In the genomic region with DNA sequence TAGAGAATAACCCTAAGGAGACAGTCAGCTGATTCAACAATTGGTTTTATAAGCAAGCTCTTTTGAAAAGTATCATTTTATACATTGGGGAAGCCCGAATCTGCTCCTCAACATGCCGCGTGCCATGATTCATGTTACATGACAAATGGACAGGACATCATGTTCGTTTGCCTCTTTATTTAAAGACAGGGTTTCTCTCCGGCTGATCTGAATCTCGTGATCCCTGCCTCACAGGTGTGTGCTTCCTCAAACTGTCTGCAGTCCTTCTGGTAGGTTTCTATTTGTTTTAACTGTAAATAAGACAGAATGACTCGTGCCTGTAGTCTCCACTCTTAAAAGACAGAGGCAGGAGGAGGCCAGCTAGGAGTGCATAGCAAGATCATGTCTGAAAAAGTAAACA, we compare ENCODE assay signal across 18 mouse cellular contexts. TPM values are rescaled to one million over a fixed set of nuclear protein-coding genes. Genes with fewer than 3 reads are reported as not detected.
DNase-seq lines count a peak whose midpoint lies in the region; ATAC-seq and TF ChIP-seq lines count a peak whose summit lies in the region.
"Had no signal": no experiment of that assay in that cellular context is flagged by ENCODE, and none has a peak within 500 bp of the region (broad histone marks: within the 10 kb centered on the region; RNA-seq: fewer than 3 reads in every experiment).

No protein-coding gene starts in this region.

- DNase-seq in kidney, postnatal 25 days: no peak
- no peak for DNase-seq in CH12.LX (ENCODE audit: extremely low read depth)
- no peak for DNase-seq in liver, postnatal 0 days
- DNase-seq in natural killer cell, adult 2 months (ENCODE audit: low spot score in 2 of 2): no peak
- DNase-seq: adrenal gland, postnatal 14 days; cerebellum, adult 9-10 months; kidney, adult 9 months; retina, postnatal 1 day; right cerebral cortex, postnatal 4 days; thymus, adult 18-20 months had no signal

- no peak for ATAC-seq in kidney, embryonic 16.5 days (ENCODE audit: low FRiP score, low TSS enrichment)
- ATAC-seq in liver, postnatal 0 days: no peak
- ATAC-seq in forebrain, embryonic 12.5 days (ENCODE audit: low FRiP score): no peak
- ATAC-seq: CD4-positive, CD25-positive, alpha-beta regulatory T cell, adult 4 months; forebrain, embryonic 15.5 days; midbrain, embryonic 13.5 days had no signal

- H3K27ac ChIP-seq in kidney, embryonic 16.5 days (ENCODE audit: low read length): peak overlapping the region; percentile 24; the same call in 1 of the 2 replicates
- H3K27ac ChIP-seq in CH12.LX (ENCODE audit: insufficient read depth, low read depth): no peak overlapping the region
- H3K27ac ChIP-seq in bone marrow, adult 2 months (ENCODE audit: control insufficient read depth, insufficient read depth, low read depth, low read length, poor library complexity): no peak overlapping the region
- peak overlapping the region; percentile 78 for H3K27ac ChIP-seq in liver, postnatal 0 days (ENCODE audit: low read depth)
- H3K27ac ChIP-seq in forebrain, embryonic 12.5 days: no peak overlapping the region
- H3K27ac ChIP-seq: forebrain, embryonic 15.5 days; midbrain, embryonic 13.5 days had no signal

- H3K4me1 ChIP-seq in kidney, embryonic 16.5 days (ENCODE audit: insufficient read depth, low read length): peaks cover 19% of the 10 kb centered on the region
- peaks cover 4 to 37% of the 10 kb centered on the region in 2 experiments; a peak in 3 of 4 replicates for H3K4me1 ChIP-seq in CH12.LX (ENCODE audit: control insufficient read depth in 1 of 2, insufficient read depth in 2 of 2)
- peaks cover 2% of the 10 kb centered on the region; the same call in 1 of the 2 replicates for H3K4me1 ChIP-seq in bone marrow, adult 2 months (ENCODE audit: control insufficient read depth, insufficient read depth, low read length)
- H3K4me1 ChIP-seq in liver, postnatal 0 days (ENCODE audit: insufficient read depth): peaks cover 15% of the 10 kb centered on the region
- peaks cover 7% of the 10 kb centered on the region for H3K4me1 ChIP-seq in forebrain, embryonic 12.5 days

- no peak overlapping the region for H3K4me2 ChIP-seq in kidney, embryonic 16.5 days (replicated peaks; ENCODE audit: low read depth, low read length)
- peak overlapping the region; percentile 37; the same call in 1 of the 2 replicates for H3K4me2 ChIP-seq in CH12.LX (ENCODE audit: insufficient read depth, low read depth, poor library complexity, severe bottlenecking)
- peak overlapping the region; percentile 60 for H3K4me2 ChIP-seq in liver, postnatal 0 days (ENCODE audit: low read depth, low read length)
- no peak overlapping the region for H3K4me2 ChIP-seq in forebrain, embryonic 12.5 days
- H3K4me2 ChIP-seq: forebrain, embryonic 15.5 days; lung, embryonic 15.5 days; midbrain, embryonic 13.5 days had no signal

- in situ Hi-C loops in CH12.LX (cut with MboI; ENCODE audit: low pct_ligation_motif_present, low pct_unique_long_range_greater_than_20kb, low sequenced_read_pairs): no loop called here

- H3K4me3 ChIP-seq in kidney, embryonic 16.5 days (ENCODE audit: low read length): no peak overlapping the region
- no peak overlapping the region for H3K4me3 ChIP-seq in CH12.LX (replicated peaks in 1 of 3; ENCODE audit: low read depth in 2 of 3, low read length in 2 of 3, poor library complexity in 1 of 3)
- peak overlapping the region; percentile 16 for H3K4me3 ChIP-seq in bone marrow, adult 2 months (replicated peaks; ENCODE audit: control insufficient read depth, low read depth, low read length)
- peak overlapping the region; percentile 44 for H3K4me3 ChIP-seq in liver, postnatal 0 days (ENCODE audit: low read depth, low read length)
- H3K4me3 ChIP-seq in forebrain, embryonic 12.5 days (replicated peaks): no peak overlapping the region
- H3K4me3 ChIP-seq: forebrain, embryonic 15.5 days; lung, embryonic 15.5 days; midbrain, embryonic 13.5 days; myocyte had no signal

- dilution Hi-C loops in CH12.LX (cut with MboI; ENCODE audit: extremely low pct_ligation_motif_present, extremely low pct_unique_long_range_greater_than_20kb, low sequenced_read_pairs): no loop called here

- TF ChIP-seq EP300 in CH12.LX (IDR thresholded peaks at IDR 0.05; ENCODE audit: low read length): no peak
- no peak for TF ChIP-seq EP300 in liver, postnatal 0 days (IDR thresholded peaks at IDR 0.05; ENCODE audit: low read depth)

- no peaks in the 10 kb centered on the region for H3K9me3 ChIP-seq in kidney, embryonic 16.5 days (ENCODE audit: low read length)
- no peaks in the 10 kb centered on the region for H3K9me3 ChIP-seq in CH12.LX (replicated peaks; ENCODE audit: low read length)
- H3K9me3 ChIP-seq in liver, postnatal 0 days (ENCODE audit: low read length): no peaks in the 10 kb centered on the region
- no peaks in the 10 kb centered on the region for H3K9me3 ChIP-seq in forebrain, embryonic 12.5 days
- H3K9me3 ChIP-seq: forebrain, embryonic 15.5 days; lung, embryonic 15.5 days; midbrain, embryonic 13.5 days had no signal

- TF ChIP-seq POLR2A in CH12.LX (IDR thresholded peaks at IDR 0.05; ENCODE audit: low read depth, low read length): no peak
- TF ChIP-seq POLR2A in bone marrow, adult 2 months (IDR thresholded peaks at IDR 0.05; ENCODE audit: borderline replicate concordance, control insufficient read depth, low read depth, low read length): no peak

- no peaks in the 10 kb centered on the region for H3K27me3 ChIP-seq in kidney, embryonic 16.5 days (ENCODE audit: insufficient read depth, low read length)
- no peaks in the 10 kb centered on the region for H3K27me3 ChIP-seq in CH12.LX (replicated peaks)
- no peaks in the 10 kb centered on the region for H3K27me3 ChIP-seq in liver, postnatal 0 days (ENCODE audit: insufficient read depth, low read length)
- H3K27me3 ChIP-seq in forebrain, embryonic 12.5 days: 0 out of 2 replicates have a peak, but pooled peaks cover 8% of the 10 kb centered on the region
- H3K27me3 ChIP-seq: forebrain, embryonic 15.5 days; lung, embryonic 15.5 days had no signal

- no peak overlapping the region for H3K9ac ChIP-seq in kidney, embryonic 16.5 days (replicated peaks; ENCODE audit: low read length)
- no peak overlapping the region for H3K9ac ChIP-seq in CH12.LX (ENCODE audit: insufficient read depth, low read depth)
- H3K9ac ChIP-seq in liver, postnatal 0 days (replicated peaks): peak overlapping the region; percentile 35
- H3K9ac ChIP-seq in forebrain, embryonic 12.5 days: no peak overlapping the region
- H3K9ac ChIP-seq: forebrain, embryonic 15.5 days; lung, embryonic 15.5 days; midbrain, embryonic 13.5 days had no signal

- 62% methylated on average over 7 of the region's 7 CpGs for WGBS in kidney, embryonic 16.5 days
- 46% methylated on average over 7 of the region's 7 CpGs for WGBS in bone marrow, adult 2 months
- WGBS in liver, postnatal 0 days (ENCODE audit: insufficient replicate concordance): 57% methylated on average over 7 of the region's 7 CpGs
- 84% methylated on average over 7 of the region's 7 CpGs for WGBS in forebrain, embryonic 12.5 days

- no peak for TF ChIP-seq RAD21 in CH12.LX (IDR thresholded peaks at IDR 0.05; ENCODE audit: low read depth, low read length)

- no peaks in the 10 kb centered on the region for H3K36me3 ChIP-seq in kidney, embryonic 16.5 days (ENCODE audit: insufficient read depth, low read length)
- no peaks in the 10 kb centered on the region for H3K36me3 ChIP-seq in CH12.LX (replicated peaks in 1 of 2; ENCODE audit: control insufficient read depth in 1 of 2, insufficient read depth in 1 of 2, low read length in 1 of 2)
- H3K36me3 ChIP-seq in liver, postnatal 0 days (replicated peaks; ENCODE audit: insufficient read depth, low read length): no peaks in the 10 kb centered on the region
- H3K36me3 ChIP-seq in forebrain, embryonic 12.5 days (replicated peaks): no peaks in the 10 kb centered on the region
- H3K36me3 ChIP-seq: forebrain, embryonic 15.5 days; lung, embryonic 15.5 days; midbrain, embryonic 13.5 days had no signal

- TF ChIP-seq CTCF in CH12.LX (conservative IDR thresholded peaks at IDR 0.05 in 1 of 2, IDR thresholded peaks at IDR 0.05 in 1 of 2; ENCODE audit: low read depth in 2 of 2, low read length in 2 of 2): no peak
- no peak for TF ChIP-seq CTCF in bone marrow, adult 2 months (IDR thresholded peaks at IDR 0.05; ENCODE audit: control insufficient read depth, insufficient read depth, low read length)
- TF ChIP-seq CTCF in liver, postnatal 0 days (IDR thresholded peaks at IDR 0.05; ENCODE audit: low read depth): no peak

- H3K79me2 ChIP-seq in CH12.LX (replicated peaks; ENCODE audit: control insufficient read depth, extremely low read depth, insufficient read depth, poor library complexity, severe bottlenecking): no peaks in the 10 kb centered on the region

TF ChIP-seq in CH12.LX, 34 proteins besides CTCF, POLR2A, EP300 and RAD21:
- no peak for TF ChIP-seq JUN (IDR thresholded peaks at IDR 0.05; ENCODE audit: insufficient read depth, low read depth, low read length)
- TF ChIP-seq BHLHE40 (IDR thresholded peaks at IDR 0.05; ENCODE audit: low read depth, low read length): peak; percentile 63
- TF ChIP-seq POLR2AphosphoS2 (IDR thresholded peaks at IDR 0.05; ENCODE audit: low read depth, low read length): no peak

RNA-seq across cellular contexts. Expression of a gene that starts 0.9 kb away (rescaled TPM):
- 4.4 and 5.1 TPM in 2 replicates for polyA plus RNA-seq in kidney, embryonic 16.5 days (2015; fragmentation: Nextera tagmentation; extraction: Ambion mirVana)
- 9.3 and 10.0 TPM in 2 replicates for total RNA-seq in CH12.LX (2012; rRNA removed)
- total RNA-seq in CH12.LX (2014; rRNA removed): 5.3 and 5.6 TPM in 2 replicates
- 11.1 and 12.1 TPM in 2 replicates for polyA plus RNA-seq in CH12.LX (2012; ENCODE audit: insufficient read length, low read depth)
- 10.1 and 23.7 TPM in 2 replicates for polyA plus RNA-seq in bone marrow, adult 2 months (2011; ENCODE audit: insufficient read depth, insufficient read length, low replicate concordance, missing spikeins)
- 2.1 and 2.4 TPM in 2 replicates for polyA plus RNA-seq in liver, postnatal 0 days (2015; fragmentation: Nextera tagmentation; extraction: Ambion mirVana)
- polyA plus RNA-seq in forebrain, embryonic 12.5 days (2016; fragmentation: Nextera tagmentation; extraction: Ambion mirVana): 3.6 and 4.5 TPM in 2 replicates

Comparison
In these comparisons a context has a peak if more than half of its experiments do, and no peak if none do; other contexts are left out.
1. H3K27ac ChIP-seq: peak in kidney, embryonic 16.5 days (single experiment) and liver, postnatal 0 days (single experiment); none in CH12.LX (single experiment), bone marrow, adult 2 months (single experiment) and forebrain, embryonic 12.5 days (single experiment).
2. H3K4me2 ChIP-seq: peak in CH12.LX (single experiment) and liver, postnatal 0 days (single experiment); none in kidney, embryonic 16.5 days (single experiment) and forebrain, embryonic 12.5 days (single experiment).
3. H3K4me3 ChIP-seq: peak in bone marrow, adult 2 months (single experiment) and liver, postnatal 0 days (single experiment); none in kidney, embryonic 16.5 days (single experiment), CH12.LX (0 of 3) and forebrain, embryonic 12.5 days (single experiment).